Mouse (Mus musculus): ENCODE measurements around the gene Kif5c. TPM values are rescaled to one million over a fixed set of nuclear protein-coding genes. Genes with fewer than 3 reads are reported as not detected.

The Kif5c gene
- polyA plus RNA-seq, 1 experiment from 2014 or later, result 135 TPM

GRCm38 (mm10) chr2:49788643-49789042 lies 169.5 kb downstream of the Kif5c start:
- no peaks in the 10 kb centered on the region; the same call in 1 of the 2 replicates for H3K9me3 ChIP-seq
- peaks cover 48% of the 10 kb centered on the region for H3K27me3 ChIP-seq
- H3K27ac ChIP-seq, result no peak overlapping the region
- WGBS, result 17% methylated on average over 3 of the region's 3 CpGs
- H3K9ac ChIP-seq, result no peak overlapping the region
- H3K4me2 ChIP-seq, result 0 out of 2 replicates have a peak overlapping the region, but pooled peaks have one; percentile 100
- H3K4me3 ChIP-seq (replicated peaks), result no peak overlapping the region
- no peak for ATAC-seq (ENCODE audit: low FRiP score)
- peaks cover 9% of the 10 kb centered on the region for H3K4me1 ChIP-seq
- no peaks in the 10 kb centered on the region for H3K36me3 ChIP-seq (replicated peaks)

DNA sequence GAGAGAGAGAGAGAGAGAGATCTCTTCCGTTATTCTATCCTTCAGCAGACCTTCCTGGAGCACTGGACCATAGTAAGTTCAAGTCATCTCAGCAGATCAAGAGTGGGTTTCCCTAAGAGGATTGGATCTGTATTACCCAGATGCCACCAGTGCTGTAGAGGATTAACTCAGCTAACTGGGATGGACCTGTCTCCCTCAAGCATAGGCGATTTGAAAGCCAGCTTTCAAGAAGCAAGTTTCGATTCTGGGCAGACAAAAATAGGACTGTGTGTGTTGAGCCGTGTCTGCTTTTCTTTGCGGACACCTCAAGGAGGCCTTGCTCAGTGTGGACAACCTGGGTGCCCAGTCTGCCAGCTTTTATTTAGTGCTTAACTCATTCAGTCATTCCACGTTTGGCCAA lies 170.0 kb downstream of the Kif5c start:
- no peak overlapping the region for H3K4me3 ChIP-seq (replicated peaks)
- H3K9ac ChIP-seq, result no peak overlapping the region
- H3K27me3 ChIP-seq, result peaks cover 48% of the 10 kb centered on the region
- H3K4me1 ChIP-seq, result peaks cover 9% of the 10 kb centered on the region
- H3K4me2 ChIP-seq, result no peak overlapping the region
- WGBS, result 74% methylated on average over 6 of the region's 6 CpGs
- H3K27ac ChIP-seq, result no peak overlapping the region
- H3K9me3 ChIP-seq, result no peaks in the 10 kb centered on the region; the same call in 1 of the 2 replicates
- no peak for ATAC-seq (ENCODE audit: low FRiP score)
- H3K36me3 ChIP-seq (replicated peaks), result no peaks in the 10 kb centered on the region

DNA sequence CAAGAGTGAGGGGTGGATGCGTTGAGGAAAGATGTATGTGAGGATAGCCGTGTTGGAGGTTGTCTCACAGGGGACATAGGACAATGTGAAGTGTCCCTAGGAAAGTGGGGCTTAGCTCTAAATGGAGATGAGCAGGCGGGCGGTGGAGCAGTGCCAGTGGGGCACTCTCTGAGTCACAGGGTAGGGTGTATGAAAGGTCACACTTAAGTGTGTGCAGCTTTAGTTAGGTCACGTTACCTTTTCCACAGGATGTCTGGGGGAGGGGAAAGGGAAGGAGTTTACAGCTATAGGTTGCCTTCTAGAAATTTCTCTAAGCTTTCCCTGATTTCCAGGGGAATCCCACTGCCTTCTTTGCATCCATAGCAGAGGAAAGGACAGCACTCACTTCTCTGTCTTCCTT lies 170.4 kb downstream of the Kif5c start:
- H3K27ac ChIP-seq, result no peak overlapping the region
- H3K27me3 ChIP-seq, result peaks cover 48% of the 10 kb centered on the region
- H3K4me1 ChIP-seq, result peaks cover 9% of the 10 kb centered on the region
- H3K36me3 ChIP-seq (replicated peaks), result no peaks in the 10 kb centered on the region
- no peak overlapping the region for H3K9ac ChIP-seq
- no peak overlapping the region for H3K4me2 ChIP-seq
- no peak for ATAC-seq (ENCODE audit: low FRiP score)
- no peaks in the 10 kb centered on the region; the same call in 1 of the 2 replicates for H3K9me3 ChIP-seq
- 86% methylated on average over 5 of the region's 5 CpGs for WGBS
- H3K4me3 ChIP-seq (replicated peaks), result no peak overlapping the region

DNA sequence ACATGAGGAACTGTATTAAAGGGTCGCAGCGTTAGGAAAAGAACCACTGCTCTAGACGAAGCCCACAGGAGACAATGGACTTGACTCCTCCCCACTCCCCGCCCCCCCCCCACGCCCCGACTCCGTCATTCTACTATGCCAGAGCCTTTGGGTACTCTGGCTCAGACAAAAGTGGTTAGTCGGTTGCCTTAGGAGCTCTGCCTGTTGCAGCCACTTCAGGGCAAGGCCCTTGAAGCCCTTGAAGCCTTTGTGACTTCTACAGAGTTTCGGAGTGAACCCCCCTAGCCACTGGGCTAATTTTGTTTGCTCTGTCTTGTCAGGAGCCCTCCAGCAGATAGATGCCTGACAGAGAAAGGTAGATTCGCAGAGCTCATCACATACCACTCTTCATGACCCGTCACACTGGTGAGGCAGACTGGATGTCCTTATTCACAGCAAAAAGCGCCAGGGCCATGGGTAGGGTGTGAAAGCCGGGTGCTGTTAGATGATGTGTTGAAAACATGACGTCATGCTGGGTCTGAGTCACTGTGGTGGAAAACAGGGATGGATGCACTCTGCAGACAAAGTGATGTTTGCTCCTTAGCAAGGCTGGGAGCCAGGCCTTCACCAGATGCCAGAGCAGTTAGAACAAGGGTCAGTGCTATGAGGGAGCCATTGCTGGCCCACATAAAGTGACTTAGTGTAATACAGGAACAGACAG lies 178.5 kb downstream of the Kif5c start:
- 62% methylated on average over 14 of the region's 14 CpGs for WGBS
- no peaks in the 10 kb centered on the region for H3K27me3 ChIP-seq
- ATAC-seq (ENCODE audit: low FRiP score), result no peak
- H3K27ac ChIP-seq, result no peak overlapping the region
- no peak overlapping the region for H3K4me2 ChIP-seq
- no peak overlapping the region for H3K9ac ChIP-seq
- no peaks in the 10 kb centered on the region for H3K4me1 ChIP-seq
- H3K36me3 ChIP-seq (replicated peaks), result no peaks in the 10 kb centered on the region
- H3K4me3 ChIP-seq (replicated peaks), result no peak overlapping the region
- H3K9me3 ChIP-seq, result no peaks in the 10 kb centered on the region

DNA sequence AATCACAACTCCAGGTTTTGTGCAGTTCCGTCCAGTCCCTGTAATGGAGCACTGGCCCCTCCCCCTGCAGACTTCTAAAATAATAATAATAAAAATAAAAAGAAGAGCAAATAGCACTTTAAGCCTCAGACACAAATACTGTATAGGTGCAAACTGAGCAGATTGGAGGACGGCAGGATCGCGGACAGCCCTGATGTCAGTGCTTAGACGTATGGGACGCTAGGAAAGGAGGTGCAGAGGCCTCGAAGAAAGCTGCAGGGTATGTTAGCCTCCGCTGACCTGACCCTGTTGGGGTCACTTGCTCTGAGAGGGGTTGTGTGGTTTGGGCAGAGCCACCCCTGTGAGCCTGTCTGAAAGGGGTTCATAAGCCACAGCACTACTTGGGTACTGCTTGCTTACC lies 185.3 kb downstream of the Kif5c start:
- ATAC-seq (ENCODE audit: low FRiP score), result no peak
- H3K9ac ChIP-seq, result no peak overlapping the region
- H3K4me1 ChIP-seq, result no peaks in the 10 kb centered on the region
- H3K4me2 ChIP-seq, result no peak overlapping the region
- H3K4me3 ChIP-seq (replicated peaks), result no peak overlapping the region
- H3K36me3 ChIP-seq (replicated peaks), result no peaks in the 10 kb centered on the region
- no peak overlapping the region for H3K27ac ChIP-seq
- no peaks in the 10 kb centered on the region for H3K9me3 ChIP-seq
- WGBS, result 81% methylated on average over 8 of the region's 8 CpGs
- no peaks in the 10 kb centered on the region for H3K27me3 ChIP-seq

DNA sequence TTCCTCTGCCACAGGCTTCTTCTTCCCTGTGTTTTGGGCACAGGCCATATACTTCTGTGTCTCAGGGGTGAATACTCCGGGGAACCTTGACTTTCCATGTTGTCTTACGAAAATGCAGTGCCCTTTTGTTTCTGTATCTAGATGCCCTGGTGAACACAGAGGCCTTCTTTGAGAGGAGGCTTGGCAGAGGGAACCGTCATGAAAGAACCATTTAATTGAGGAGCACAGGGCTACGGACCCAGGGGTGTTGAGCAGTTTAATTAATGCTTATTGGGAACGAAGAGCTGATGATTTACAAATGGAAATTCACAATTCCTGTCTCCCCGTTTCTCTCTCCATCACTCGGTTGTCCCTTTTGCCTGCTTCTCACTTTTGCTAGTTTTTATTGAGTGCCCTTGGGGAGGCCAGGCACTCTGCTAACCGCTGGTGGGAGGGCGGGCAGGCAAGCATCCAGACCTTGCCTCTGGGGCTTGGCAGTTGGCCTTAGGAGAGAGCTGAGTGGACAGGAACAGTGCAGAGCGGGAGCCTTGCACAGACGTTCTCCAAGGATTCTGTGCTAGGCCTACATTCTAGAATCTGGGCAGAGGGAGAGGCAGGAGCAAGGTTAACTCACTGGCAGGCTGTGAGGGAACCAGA lies 186.8 kb downstream of the Kif5c start:
- Histone ChIP-seq H3K9ac (no peak overlapping the region), H3K4me2 (no peak overlapping the region), H3K9me3 (no peaks in the 10 kb centered on the region), H3K27ac (no peak overlapping the region), H3K36me3 (replicated peaks) (no peaks in the 10 kb centered on the region), H3K4me1 (no peaks in the 10 kb centered on the region), H3K27me3 (no peaks in the 10 kb centered on the region), H3K4me3 (replicated peaks) (no peak overlapping the region)
- 68% methylated on average over 11 of the region's 11 CpGs for WGBS
- no peak for ATAC-seq (ENCODE audit: low FRiP score)

- Histone ChIP-seq H3K4me2 (no peak overlapping the region), H3K9me3 (no peaks in the 10 kb centered on the region), H3K4me1 (peaks cover 10% of the 10 kb centered on the region), H3K4me3 (replicated peaks) (no peak overlapping the region), H3K36me3 (replicated peaks) (no peaks in the 10 kb centered on the region), H3K9ac (no peak overlapping the region), H3K27me3 (no peaks in the 10 kb centered on the region), H3K27ac (no peak overlapping the region)
- no peak for ATAC-seq (ENCODE audit: low FRiP score)
- 91% methylated on average over 6 of the region's 6 CpGs for WGBS
Observed at GRCm38 (mm10) chr2:49809496-49809895, 190.4 kb downstream of the Kif5c start.

- Histone ChIP-seq H3K9me3 (no peaks in the 10 kb centered on the region), H3K4me1 (peaks cover 10% of the 10 kb centered on the region), H3K4me2 (no peak overlapping the region), H3K27ac (no peak overlapping the region), H3K4me3 (replicated peaks) (no peak overlapping the region), H3K27me3 (no peaks in the 10 kb centered on the region), H3K36me3 (replicated peaks) (no peaks in the 10 kb centered on the region), H3K9ac (no peak overlapping the region)
- no peak for ATAC-seq (ENCODE audit: low FRiP score)
- 13% methylated on average over 11 of the region's 11 CpGs for WGBS
Observed at GRCm38 (mm10) chr2:49811420-49811819, 192.3 kb downstream of the Kif5c start.

DNA sequence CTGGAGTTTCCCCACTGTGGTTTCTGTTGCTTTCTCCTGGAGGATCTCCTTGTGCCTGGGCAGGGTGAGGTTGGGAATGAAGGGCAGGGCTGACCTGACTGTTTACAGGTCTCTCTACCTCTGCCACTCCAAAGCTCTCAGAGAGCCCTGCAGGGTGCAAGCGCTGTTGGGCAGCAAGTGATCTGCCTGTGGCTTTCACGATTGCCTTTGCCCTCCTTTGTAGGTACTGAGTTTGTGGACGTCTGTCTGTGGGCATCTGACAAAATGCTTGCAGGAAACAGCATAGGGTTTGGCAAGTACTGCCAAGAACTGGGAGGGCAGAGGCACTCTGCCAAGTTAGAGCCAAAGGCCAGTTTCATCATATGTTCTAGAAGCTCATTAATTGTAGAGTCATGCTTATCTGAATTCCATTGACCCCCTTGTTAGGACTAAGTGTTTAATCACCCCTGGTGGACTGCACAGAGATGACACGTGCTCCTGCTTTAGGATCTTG lies 192.8 kb downstream of the Kif5c start:
- no peak overlapping the region for H3K9ac ChIP-seq
- WGBS, result 28% methylated on average over 4 of the region's 4 CpGs
- H3K9me3 ChIP-seq, result no peaks in the 10 kb centered on the region
- H3K36me3 ChIP-seq (replicated peaks), result no peaks in the 10 kb centered on the region
- H3K4me2 ChIP-seq, result no peak overlapping the region
- no peaks in the 10 kb centered on the region for H3K27me3 ChIP-seq
- H3K4me1 ChIP-seq, result peaks cover 10% of the 10 kb centered on the region
- H3K27ac ChIP-seq, result no peak overlapping the region
- no peak overlapping the region for H3K4me3 ChIP-seq (replicated peaks)
- no peak for ATAC-seq (ENCODE audit: low FRiP score)

- no peaks in the 10 kb centered on the region for H3K36me3 ChIP-seq (replicated peaks)
- H3K4me1 ChIP-seq, result peaks cover 10% of the 10 kb centered on the region
- H3K27ac ChIP-seq, result no peak overlapping the region
- H3K9me3 ChIP-seq, result no peaks in the 10 kb centered on the region
- H3K4me2 ChIP-seq, result no peak overlapping the region
- H3K9ac ChIP-seq, result no peak overlapping the region
- no peaks in the 10 kb centered on the region for H3K27me3 ChIP-seq
- no peak overlapping the region for H3K4me3 ChIP-seq (replicated peaks)
- ATAC-seq (ENCODE audit: low FRiP score), result no peak
- 83% methylated on average over 4 of the region's 4 CpGs for WGBS
Observed at GRCm38 (mm10) chr2:49813151-49813550, 194.1 kb downstream of the Kif5c start.

DNA sequence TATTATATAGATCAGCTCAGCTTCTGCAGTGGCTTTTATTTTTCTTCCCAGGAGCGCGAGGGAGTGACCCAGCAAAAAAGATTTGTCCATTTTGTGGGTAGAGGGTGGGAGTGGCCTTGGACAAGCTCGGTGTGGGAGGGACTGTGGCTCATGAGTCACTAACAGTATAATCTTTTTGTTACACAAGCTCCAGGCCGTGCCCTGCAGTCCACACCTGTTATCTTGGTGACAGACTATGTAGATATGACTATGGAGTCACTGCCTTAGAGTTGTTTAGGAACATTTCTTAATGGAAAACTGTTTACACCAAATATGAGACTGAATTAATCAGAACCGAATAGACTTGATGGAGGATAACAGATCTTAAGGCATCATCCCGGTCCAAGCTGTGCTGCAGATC lies 194.9 kb downstream of the Kif5c start:
- Histone ChIP-seq H3K27ac (no peak overlapping the region), H3K27me3 (no peaks in the 10 kb centered on the region), H3K36me3 (replicated peaks) (no peaks in the 10 kb centered on the region), H3K9me3 (no peaks in the 10 kb centered on the region), H3K4me1 (peaks cover 10% of the 10 kb centered on the region), H3K9ac (no peak overlapping the region), H3K4me3 (replicated peaks) (no peak overlapping the region), H3K4me2 (no peak overlapping the region)
- WGBS, result 84% methylated on average over 6 of the region's 6 CpGs
- ATAC-seq (ENCODE audit: low FRiP score), result no peak

DNA sequence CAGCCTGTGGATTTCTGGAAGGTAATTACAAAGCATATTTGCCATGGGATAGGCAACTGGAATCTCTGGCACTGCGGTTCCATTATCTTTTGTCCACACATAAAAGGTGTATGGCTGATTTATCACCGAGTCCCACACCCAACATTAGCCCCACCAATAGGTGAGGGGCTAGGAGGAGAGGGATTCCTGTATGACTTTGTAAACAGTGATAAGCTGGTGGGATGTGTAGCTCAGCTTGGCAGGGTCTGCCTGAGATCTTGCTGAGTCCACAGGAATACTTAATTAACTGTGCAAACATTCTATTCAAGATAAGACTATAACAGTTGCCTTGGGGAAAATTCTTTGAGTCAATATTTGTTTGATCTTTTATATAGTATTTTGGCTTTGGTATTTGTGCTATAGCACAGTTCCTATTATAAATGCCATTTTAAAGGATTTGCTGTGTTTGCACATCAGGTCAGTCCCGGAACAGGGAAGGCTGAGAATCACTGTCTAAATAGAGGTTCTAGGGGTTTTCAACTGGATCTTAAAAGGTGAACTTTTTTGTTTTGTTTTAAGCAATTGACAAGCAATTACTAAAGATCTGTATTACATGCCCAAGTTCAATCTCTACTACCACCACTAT lies 196.7 kb downstream of the Kif5c start:
- Histone ChIP-seq H3K9me3 (no peaks in the 10 kb centered on the region), H3K4me2 (no peak overlapping the region), H3K4me3 (replicated peaks) (no peak overlapping the region), H3K9ac (no peak overlapping the region), H3K4me1 (peaks cover 10% of the 10 kb centered on the region), H3K27ac (no peak overlapping the region), H3K36me3 (replicated peaks) (no peaks in the 10 kb centered on the region), H3K27me3 (no peaks in the 10 kb centered on the region)
- ATAC-seq (ENCODE audit: low FRiP score), result no peak
- WGBS, result 77% methylated on average over 3 of the region's 3 CpGs

Measured in forebrain, embryonic 12.5 days (tissue).